Mouse (Mus musculus) brain, embryonic 14.5 days (tissue): Measurements from ENCODE around the gene Arpc4.
A peak's percentile ranks its signal among the peaks of the same experiment; 100 is the strongest.

Experiments
- CTCF ChIP-seq: fragments of 200-500 bp; IDR thresholded peaks from 2 replicates; pipeline ENCODE4 v1.5.1; 2012; ENCODE audit warnings: inconsistent platforms, mild to moderate bottlenecking, moderate library complexity, borderline replicate concordance; ENCODE audit not compliant: insufficient read depth, insufficient read length; ENCODE audit errors: extremely low read depth
- POLR2A ChIP-seq: fragments of 200-500 bp; IDR thresholded peaks from 2 replicates; pipeline ENCODE4 v1.6.1; 2012; ENCODE audit warnings: mild to moderate bottlenecking, inconsistent platforms, borderline replicate concordance; ENCODE audit not compliant: poor library complexity, insufficient read depth, insufficient read length, severe bottlenecking; ENCODE audit errors: extremely low read depth

DNA sequence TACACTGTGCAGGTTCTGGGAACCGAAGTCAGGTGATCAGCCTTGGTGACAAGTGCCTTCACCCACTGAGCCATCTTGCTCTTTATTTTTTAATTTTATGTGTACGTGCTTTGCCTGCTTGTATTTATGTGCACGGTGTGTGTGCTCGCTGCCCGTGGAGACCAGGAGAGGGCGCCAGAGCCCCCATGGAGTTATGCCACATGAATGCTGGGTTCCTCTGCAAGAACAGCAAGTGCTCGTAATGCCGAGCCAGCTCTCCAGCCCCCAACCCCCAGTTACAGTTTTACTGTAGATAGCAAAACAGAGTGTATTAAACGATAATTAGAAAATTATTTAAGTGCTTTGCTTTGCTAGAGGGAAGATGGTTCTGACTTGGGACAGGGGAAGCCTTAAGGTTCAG, 28.8 kb downstream of the Arpc4 start:
- no peak for TF ChIP-seq POLR2A
- TF ChIP-seq CTCF = peak; percentile 33; the same call in 1 of the 2 replicates
